Mouse (Mus musculus): ENCODE measurements around the gene Olfr76.
"Not testable (repeated sequence)": the region's sequence is repeated elsewhere in the genome, so short reads cannot be mapped to it uniquely, and the experiment has no call there.

DNA sequence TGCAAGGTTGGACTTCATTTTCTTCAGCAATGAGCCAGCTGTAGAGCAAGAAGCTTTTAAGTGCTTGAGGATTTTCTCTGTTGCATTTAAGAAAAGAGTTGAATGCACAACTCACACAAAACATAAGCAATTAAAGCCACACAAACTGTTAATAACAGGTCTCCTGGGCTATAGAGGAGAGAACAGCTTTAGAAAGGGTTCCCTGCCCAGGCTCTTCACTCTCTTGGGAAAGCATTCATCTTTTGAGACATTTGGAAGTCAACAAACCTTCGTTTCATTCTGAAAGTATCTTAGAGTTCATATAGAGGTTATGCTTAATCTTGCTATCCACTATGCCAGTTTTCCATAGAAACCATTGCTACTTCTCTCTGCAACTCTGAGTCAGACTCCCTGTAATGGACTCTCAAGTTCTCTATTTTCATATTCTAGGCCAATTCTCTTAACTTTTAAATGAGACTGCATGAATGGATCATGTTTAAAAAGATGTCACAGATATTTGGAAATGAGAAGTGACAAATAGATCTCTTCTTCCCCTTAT, 47.1 kb upstream of the Olfr76 start, which contains the start of gene Olfr1555-ps1:
- not testable (repeated sequence) for TF ChIP-seq POLR2A (IDR thresholded peaks at IDR 0.05; ENCODE audit: insufficient read depth, low read length); CTCF (IDR thresholded peaks at IDR 0.05; ENCODE audit: low read depth, low read length); EP300 (IDR thresholded peaks at IDR 0.05; ENCODE audit: insufficient read depth, low read depth, low read length)
